In genomic region chr2:158047903-158048302, GRCm38 (mm10) we compare ENCODE assay signal across 10 mouse cellular contexts. TPM values are rescaled to one million over a fixed set of nuclear protein-coding genes. Genes with fewer than 3 reads are reported as not detected.
A peak's percentile ranks its signal among the peaks of the same experiment; 100 is the strongest.
DNase-seq lines count a peak whose midpoint lies in the region; ATAC-seq lines count a peak whose summit lies in the region.
"Had no signal": no experiment of that assay in that cellular context is flagged by ENCODE, and none has a peak within 500 bp of the region (broad histone marks: within the 10 kb centered on the region; RNA-seq: fewer than 3 reads in every experiment).

No protein-coding gene starts in this region.

- DNase-seq in heart, adult 18-20 months, result peak; percentile 58 to 82
- DNase-seq in CD4-positive helper T cell, adult 2 months (ENCODE audit: low read depth, low spot score), result peak; percentile 57
- DNase-seq in adrenal gland, postnatal 36 days, result peak; percentile 35 to 68
- peak; percentile 63 for DNase-seq in embryonic facial prominence, embryonic 10.5 days (ENCODE audit: low spot score)
- DNase-seq in kidney, postnatal 36 days, result peak; percentile 68 to 81
- peak; percentile 61 for DNase-seq in thymus, postnatal 0 days (ENCODE audit: low spot score)

- H3K27ac ChIP-seq in heart, embryonic 11.5 days (ENCODE audit: low read depth, low read length), result no peak overlapping the region
- H3K27ac ChIP-seq in embryonic facial prominence, embryonic 10.5 days (replicated peaks), result no peak overlapping the region
- H3K27ac ChIP-seq: embryonic facial prominence, embryonic 12.5 days; limb, embryonic 12.5 days had no signal

- no peaks in the 10 kb centered on the region for H3K27me3 ChIP-seq in heart, embryonic 11.5 days (ENCODE audit: control insufficient read depth, insufficient read depth, low read length)
- no peaks in the 10 kb centered on the region for H3K27me3 ChIP-seq in embryonic facial prominence, embryonic 10.5 days (replicated peaks; ENCODE audit: low read depth, poor library complexity, severe bottlenecking)
- H3K27me3 ChIP-seq: embryonic facial prominence, embryonic 12.5 days; limb, embryonic 12.5 days had no signal

- H3K9me3 ChIP-seq in heart, embryonic 11.5 days (replicated peaks; ENCODE audit: control insufficient read depth, low read length), result no peaks in the 10 kb centered on the region
- H3K9me3 ChIP-seq in embryonic facial prominence, embryonic 10.5 days, result no peaks in the 10 kb centered on the region
- H3K9me3 ChIP-seq: embryonic facial prominence, embryonic 12.5 days; limb, embryonic 12.5 days had no signal

- no peak for ATAC-seq in heart, embryonic 11.5 days (replicated peaks; ENCODE audit: insufficient number of reproducible peaks, low FRiP score, low TSS enrichment)
- peak; percentile 86 for ATAC-seq in megakaryocyte, adult 5-6 weeks (ENCODE audit: poor library complexity, severe bottlenecking)

- WGBS in heart, embryonic 11.5 days (ENCODE audit: insufficient replicate concordance), result 58% methylated on average over 3 of the region's 3 CpGs
- 70% methylated on average over 3 of the region's 3 CpGs for WGBS in embryonic facial prominence, embryonic 10.5 days

- no peak overlapping the region for H3K4me3 ChIP-seq in heart, embryonic 11.5 days (ENCODE audit: low read depth, low read length)
- H3K4me3 ChIP-seq in embryonic facial prominence, embryonic 10.5 days, result no peak overlapping the region
- H3K4me3 ChIP-seq: embryonic facial prominence, embryonic 12.5 days; limb, embryonic 12.5 days had no signal

- H3K4me1 ChIP-seq in heart, embryonic 11.5 days (ENCODE audit: control insufficient read depth, insufficient read depth, low read length), result no peaks in the 10 kb centered on the region
- no peaks in the 10 kb centered on the region for H3K4me1 ChIP-seq in embryonic facial prominence, embryonic 10.5 days
- H3K4me1 ChIP-seq: embryonic facial prominence, embryonic 12.5 days; limb, embryonic 12.5 days had no signal

- H3K4me2 ChIP-seq in heart, embryonic 11.5 days, result no peak overlapping the region
- H3K4me2 ChIP-seq: embryonic facial prominence, embryonic 12.5 days; limb, embryonic 12.5 days had no signal

- peaks cover 18% of the 10 kb centered on the region; the same call in 1 of the 2 replicates for H3K36me3 ChIP-seq in heart, embryonic 11.5 days (ENCODE audit: control insufficient read depth, insufficient read depth, low read length)
- H3K36me3 ChIP-seq in embryonic facial prominence, embryonic 10.5 days (replicated peaks), result peaks cover 96% of the 10 kb centered on the region

- no peak overlapping the region for H3K9ac ChIP-seq in heart, embryonic 11.5 days (ENCODE audit: low read depth, low read length)
- H3K9ac ChIP-seq: embryonic facial prominence, embryonic 12.5 days; limb, embryonic 12.5 days had no signal

RNA-seq across cellular contexts. Expression of gene Rprd1b, which starts 19.6 kb away (rescaled TPM):
- total RNA-seq in heart, adult 18-20 months (2021), result 10 to 100 TPM; 26.1 to 33.0 TPM
- 35.3 and 43.1 TPM in 2 replicates for polyA plus RNA-seq in heart, embryonic 11.5 days (2014; fragmentation: Nextera tagmentation; extraction: Ambion mirVana)
- total RNA-seq in adrenal gland, postnatal 36 days (2021), result 10 to 100 TPM; 29.2 to 37.1 TPM
- polyA plus RNA-seq in embryonic facial prominence, embryonic 10.5 days (2016; fragmentation: Nextera tagmentation; extraction: Ambion mirVana), result 54.0 and 57.9 TPM in 2 replicates
- 26.7 and 26.9 TPM in 2 replicates for total RNA-seq in megakaryocyte, adult 5-6 weeks (2015)
- 17.0 and 21.7 TPM in 2 replicates for total RNA-seq in megakaryocyte, adult 5-6 weeks (2017)
- 39.6 and 47.8 TPM in 2 replicates for polyA plus RNA-seq in thymus, postnatal 0 days (2015; fragmentation: Nextera tagmentation; extraction: Ambion mirVana)

RNA-seq across cellular contexts. Expression of gene Tti1, which starts 19.7 kb away (rescaled TPM):
- total RNA-seq in heart, adult 18-20 months (2021), result 10 to 100 TPM; 25.8 to 27.1 TPM
- polyA plus RNA-seq in heart, embryonic 11.5 days (2014; fragmentation: Nextera tagmentation; extraction: Ambion mirVana), result 24.5 and 25.6 TPM in 2 replicates
- 10 to 100 TPM; 19.8 to 23.1 TPM for total RNA-seq in adrenal gland, postnatal 36 days (2021)
- 37.8 and 39.2 TPM in 2 replicates for polyA plus RNA-seq in embryonic facial prominence, embryonic 10.5 days (2016; fragmentation: Nextera tagmentation; extraction: Ambion mirVana)
- total RNA-seq in megakaryocyte, adult 5-6 weeks (2015), result 11.7 and 22.2 TPM in 2 replicates
- 18.7 and 19.7 TPM in 2 replicates for total RNA-seq in megakaryocyte, adult 5-6 weeks (2017)
- polyA plus RNA-seq in thymus, postnatal 0 days (2015; fragmentation: Nextera tagmentation; extraction: Ambion mirVana), result 18.9 and 22.0 TPM in 2 replicates
